Mouse (Mus musculus) cerebellum, postnatal 4 days (tissue): ENCODE data around the gene Olfr65.

Source experiments
- DNase-seq, 2 experiments: peaks; one replicate each; pipeline ENCODE4 v3.0.0; 2022; ENCODE audit warnings: low spot score in 2 of 2, mixed read lengths in 1 of 2

The Olfr65 gene

DNA sequence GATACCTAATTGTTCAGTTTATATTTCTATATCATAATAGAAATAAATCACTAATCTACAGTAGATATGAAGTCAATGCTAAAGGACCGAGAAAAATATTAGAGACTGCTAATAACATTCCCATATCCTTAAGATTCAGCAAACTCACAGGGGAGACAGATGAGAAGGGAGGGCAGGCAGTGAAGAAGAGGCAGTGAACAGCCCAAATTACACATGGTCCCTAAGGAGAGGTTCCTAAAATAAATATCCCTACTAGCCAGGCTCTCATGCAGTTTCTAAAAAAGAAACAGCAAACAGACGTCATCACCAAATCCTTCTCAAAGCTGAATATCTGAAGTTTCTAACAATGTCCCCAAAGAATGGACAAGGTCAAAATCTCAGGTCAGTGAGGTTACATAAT is at the start of gene Olfr65:
Gene Olfr65, plus strand, starts transcription at position 301 of the 400 bp plus-strand sequence.
- no peak for DNase-seq

DNA sequence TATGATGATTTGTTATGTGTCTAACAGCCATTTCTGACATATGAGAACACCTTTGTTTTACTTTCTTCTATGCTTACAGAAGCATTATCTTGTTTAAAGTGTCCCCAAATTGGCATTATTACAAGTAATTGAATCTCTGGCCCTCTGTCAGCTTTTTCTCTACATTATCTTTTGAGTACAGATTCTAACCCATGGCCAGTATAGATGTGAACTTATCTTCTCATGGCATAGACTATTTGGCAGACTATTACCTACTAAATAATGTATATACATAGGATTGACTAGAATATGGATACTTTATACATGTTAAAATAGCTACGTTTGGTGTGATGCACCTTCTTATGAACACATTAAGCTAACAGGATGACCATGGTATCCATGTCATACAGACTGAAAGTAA is 48.6 kb upstream of the Olfr65 start:
- no peak for DNase-seq

DNA sequence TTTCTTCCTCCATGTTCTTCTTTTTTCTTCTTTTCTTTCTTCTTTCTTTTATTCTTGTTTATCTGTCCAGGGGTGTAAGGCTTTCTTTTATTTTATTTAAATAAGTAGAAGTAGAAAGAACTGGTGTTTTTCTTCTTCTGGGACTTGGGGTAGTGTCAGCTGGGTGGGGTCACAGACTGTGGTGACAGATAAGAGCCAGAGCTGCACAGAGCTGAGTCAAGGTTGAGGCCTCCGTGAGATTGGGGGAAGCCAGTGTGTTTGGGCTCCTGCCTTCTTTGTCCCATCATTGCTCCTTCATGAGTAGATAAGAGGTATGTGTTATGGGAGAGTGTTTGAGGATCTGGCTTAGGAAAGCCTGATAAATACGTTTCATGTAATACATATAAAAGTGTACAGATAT is 44.2 kb upstream of the Olfr65 start:
- DNase-seq: no peak

DNA sequence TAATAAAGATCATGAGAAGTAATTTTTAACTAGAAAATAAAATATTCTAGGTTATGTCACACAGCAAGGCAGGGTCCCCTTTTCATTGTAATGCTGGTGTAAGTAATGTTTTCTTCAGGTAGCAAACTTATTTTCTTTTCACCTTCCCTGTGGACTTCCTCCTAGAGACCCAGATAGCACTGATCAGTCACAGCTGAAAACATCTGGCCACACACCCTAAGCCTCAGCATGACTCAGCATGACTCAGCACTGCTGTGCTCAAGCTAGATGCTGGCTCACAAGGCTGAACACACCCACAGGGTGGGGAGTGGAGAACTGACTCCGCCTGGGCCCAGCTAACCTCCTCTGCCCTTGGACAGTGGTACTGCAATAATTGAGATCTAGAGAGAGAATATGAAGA is 42.4 kb upstream of the Olfr65 start:
- no peak for DNase-seq

DNA sequence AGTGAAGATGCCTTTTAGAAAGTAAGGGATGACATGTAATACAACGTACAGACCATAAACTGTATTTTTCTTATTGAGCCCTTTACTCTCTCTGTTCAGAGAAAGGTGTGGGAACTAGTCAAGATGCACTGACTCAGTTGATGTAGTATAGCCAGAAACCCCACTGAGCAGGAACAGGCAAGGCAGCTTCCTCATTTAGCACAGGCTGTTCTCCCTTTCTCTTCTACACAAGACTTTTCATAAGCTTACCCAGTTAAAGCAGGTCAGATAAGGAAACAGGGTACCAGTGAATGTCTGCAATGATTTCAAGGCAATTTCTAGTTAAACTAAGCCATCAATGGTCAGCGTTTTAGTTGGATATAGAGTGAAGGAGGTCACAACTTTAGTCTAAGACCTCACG is 41.8 kb upstream of the Olfr65 start:
- no peak for DNase-seq

DNA sequence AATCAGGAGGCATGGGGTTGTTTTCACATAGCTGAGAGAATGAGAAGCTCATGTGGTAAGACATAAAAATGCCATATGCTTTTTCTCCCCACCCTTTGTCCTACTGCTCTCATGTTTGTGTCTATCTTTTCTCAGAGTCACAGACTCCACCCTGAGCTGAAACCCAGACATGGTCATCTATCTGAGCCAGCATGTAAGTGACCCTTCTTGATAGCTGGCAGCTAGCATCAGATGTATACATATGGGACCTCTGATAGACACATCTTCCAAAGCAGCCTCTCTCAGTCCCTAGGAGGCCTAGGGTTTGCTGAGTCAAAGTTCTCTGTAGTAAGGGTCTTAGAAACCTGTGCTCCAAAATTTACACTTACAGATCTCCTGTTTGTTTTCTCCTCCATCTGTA is 37.6 kb upstream of the Olfr65 start:
- no peak for DNase-seq

DNA sequence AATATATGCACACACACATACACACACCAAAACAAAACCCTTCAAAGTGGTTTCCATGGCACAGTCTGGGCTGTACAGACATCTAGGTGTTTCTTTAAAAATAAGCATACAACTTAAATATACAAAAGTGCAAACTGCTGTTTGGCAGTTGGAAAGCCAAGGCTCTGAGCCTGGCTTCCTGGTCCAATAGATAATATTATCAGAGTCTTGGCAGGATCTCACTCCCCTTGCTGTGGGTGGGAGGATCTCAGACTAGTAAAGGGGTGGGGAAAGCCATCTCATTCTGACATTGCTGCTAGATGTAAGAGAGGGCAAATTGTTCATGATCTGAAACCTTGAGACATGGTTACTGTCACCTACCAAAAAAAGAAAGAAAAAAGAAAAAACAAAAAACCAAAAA is 32.6 kb upstream of the Olfr65 start:
- no peak for DNase-seq

DNA sequence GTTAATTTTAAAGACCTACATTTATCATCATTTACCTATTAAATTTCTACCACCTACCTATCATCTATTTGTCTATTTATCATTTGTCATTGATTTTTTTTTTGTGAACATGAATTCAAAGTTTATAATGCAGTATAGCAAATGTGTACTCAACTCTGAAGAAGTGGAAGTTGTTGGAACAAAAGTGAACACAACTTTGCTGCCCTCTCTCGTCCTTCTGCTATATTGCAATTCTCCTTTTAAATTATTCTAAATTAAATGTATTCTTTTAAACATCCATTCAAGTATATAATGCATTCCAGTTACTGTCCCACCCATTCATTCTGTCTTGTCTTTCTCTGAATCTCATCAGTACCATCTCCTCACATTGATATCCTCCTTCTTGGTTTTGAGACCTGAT is 30.2 kb upstream of the Olfr65 start:
- DNase-seq: no peak

DNA sequence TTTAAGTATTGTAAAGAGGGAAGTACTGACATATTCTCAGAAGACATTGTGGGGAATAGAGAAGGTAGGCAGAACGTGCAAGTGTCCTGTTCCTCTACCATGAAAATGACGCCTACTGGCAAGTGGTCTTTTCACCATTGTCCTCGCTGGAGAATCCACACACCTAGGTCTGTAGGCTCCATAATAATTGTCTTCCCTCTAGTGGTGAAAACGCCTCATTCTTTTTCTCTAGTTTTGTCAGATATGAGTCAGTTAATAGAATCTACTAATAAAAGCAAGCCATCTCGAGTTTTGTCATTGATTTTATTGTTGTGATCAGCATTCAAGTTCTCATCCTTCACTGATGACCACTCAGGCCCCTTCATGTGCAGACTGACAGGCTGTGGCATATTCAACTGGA is 28.8 kb upstream of the Olfr65 start:
- no peak for DNase-seq

DNA sequence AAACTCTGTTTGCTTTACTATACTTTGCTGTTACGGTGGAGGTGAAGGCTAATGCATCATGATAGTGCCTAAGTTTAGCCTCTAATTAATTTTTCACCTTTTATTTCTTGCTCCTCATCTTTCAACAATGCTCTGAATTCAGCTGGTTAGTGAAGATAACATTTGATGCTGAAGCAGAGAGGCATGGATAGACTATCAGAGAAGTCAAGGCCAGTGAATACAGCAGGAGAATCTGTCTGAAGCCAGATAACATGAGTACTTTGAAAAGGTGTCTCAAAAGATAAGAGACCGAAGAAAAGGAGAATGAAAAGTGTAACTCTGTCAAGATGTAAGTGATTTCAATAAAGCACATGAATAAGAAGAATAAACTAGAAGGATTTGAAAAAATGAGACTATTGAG is 26.2 kb upstream of the Olfr65 start:
- no peak for DNase-seq

DNA sequence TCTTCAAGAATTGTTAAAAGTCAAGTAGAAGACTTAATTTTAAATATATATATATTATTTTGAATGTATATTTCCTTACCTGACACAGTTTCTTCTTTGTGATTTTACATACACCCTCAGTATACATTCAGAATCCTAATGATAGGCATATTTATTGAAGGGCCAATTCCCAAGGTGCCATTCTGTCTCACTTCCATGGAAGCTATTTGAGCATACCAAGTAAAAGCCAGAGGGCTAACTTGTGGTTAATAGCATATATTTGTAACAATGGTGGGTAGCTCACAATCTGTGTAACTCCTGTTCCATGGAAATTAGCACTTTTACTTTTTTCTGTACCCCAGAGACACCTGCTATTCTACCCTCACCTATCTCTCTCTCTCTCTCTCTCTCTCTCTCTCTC is 17.1 kb upstream of the Olfr65 start, which contains the start of gene Olfr66:
Gene Olfr66, minus strand, starts transcription at position 101 of the 400 bp plus-strand sequence.
- no peak for DNase-seq

DNA sequence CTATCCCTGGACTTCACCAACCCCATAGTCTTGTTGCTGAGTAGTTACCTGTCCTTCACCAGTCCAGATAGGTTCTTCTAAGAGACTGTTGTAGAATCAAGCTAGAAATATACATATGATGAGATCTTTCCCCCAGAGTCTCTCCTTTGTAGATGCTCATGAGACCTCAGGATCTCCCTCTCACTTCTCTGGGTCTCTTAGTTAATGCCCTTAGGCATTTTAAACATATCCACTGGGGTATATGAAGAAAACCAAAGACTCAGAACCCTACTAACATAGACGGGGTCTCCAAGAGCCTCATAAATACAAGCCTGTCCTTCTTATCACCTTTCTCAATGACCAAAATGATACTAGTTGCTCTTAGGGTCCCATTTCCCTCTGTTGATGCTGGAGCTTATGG is 8.9 kb upstream of the Olfr65 start, which contains the start of gene Olfr64:
Gene Olfr64, minus strand, starts transcription at position 101 of the 400 bp plus-strand sequence.
- no peak for DNase-seq

DNA sequence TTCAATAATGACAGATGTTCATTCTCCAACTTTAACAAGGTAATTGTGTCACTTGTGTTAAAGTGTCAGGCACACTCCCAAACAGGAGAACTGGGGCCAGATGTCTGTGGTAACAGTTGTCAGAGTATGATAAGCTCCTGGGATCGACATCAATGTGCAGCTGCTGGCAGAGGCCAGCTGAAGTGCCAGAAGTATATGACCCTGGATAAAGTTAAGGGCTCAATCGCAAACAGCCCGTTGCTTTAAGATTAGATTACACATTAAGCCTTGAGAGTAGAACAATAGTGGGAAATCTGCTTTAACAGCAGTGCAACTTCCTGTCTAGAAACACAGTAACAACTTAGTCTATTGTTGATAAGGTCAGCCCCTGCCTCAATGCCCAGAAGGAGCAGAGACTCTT is 6.8 kb downstream of the Olfr65 start:
- no peak for DNase-seq

DNA sequence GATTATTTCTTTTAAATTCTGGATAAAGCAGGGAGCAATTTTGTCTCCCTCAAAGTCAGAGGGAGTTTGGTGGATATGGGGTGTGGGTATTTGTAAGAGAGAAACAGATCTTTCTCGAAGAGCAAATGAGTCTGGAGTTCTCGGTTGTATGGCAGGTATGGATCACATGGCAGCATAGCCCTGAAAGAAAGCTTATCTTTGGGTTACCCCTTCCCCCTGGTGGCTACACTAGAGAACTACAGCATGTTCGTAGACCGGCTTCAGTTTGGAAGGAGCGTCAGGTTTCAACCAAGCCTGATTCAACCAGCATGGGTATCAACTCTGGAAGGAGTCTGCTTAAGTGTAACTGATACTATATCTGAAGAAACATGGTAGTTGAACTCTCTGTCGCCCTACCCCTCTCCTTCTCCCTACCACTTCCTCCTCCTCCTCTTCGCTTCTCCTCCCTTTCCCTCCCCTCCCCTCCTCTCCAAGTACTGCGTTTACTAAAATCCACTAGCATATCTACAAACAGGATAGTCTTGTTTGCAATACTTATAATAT is 9.8 kb downstream of the Olfr65 start:
- DNase-seq: no peak

DNA sequence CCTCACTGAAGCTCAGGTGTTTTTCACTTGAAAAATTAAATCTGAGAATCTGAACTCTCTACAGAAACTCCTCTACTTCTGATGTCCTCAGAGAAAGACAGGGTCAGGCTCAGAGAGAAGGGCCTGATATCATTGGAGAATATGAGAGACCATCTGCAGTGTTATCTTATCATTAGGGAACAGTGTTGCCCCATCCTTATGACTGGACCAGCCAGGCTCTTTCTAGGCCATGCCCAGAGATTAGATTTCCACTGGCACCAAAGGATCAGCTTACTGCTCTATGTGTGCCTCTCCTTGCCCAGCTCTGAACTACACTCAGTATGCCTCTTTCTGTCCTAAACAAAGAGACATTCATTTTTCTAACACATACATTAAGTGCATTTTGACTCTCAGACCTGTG is 12.1 kb downstream of the Olfr65 start:
- no peak for DNase-seq

DNA sequence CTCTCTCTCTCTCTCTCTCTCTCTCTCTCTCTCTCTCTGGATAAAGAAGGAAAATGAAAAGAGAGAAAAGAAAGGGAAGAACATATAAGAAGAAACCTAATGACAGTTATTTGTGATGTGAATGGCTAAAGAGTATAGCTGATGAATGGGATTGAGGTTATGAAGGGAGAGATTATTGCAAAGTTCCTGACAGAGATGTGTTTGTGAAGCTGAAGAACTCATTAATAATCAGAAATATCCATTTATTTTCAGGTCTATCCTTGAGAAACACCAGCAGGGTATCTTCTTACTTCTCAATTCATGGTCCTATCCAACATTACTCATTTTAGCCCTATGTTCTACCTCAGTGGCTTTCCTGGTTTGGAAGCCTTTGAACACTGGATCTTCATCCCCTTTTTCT is 25.2 kb downstream of the Olfr65 start, which contains the start of gene Olfr631:
Gene Olfr631, plus strand, starts transcription at position 301 of the 400 bp plus-strand sequence.
- DNase-seq: no peak

DNA sequence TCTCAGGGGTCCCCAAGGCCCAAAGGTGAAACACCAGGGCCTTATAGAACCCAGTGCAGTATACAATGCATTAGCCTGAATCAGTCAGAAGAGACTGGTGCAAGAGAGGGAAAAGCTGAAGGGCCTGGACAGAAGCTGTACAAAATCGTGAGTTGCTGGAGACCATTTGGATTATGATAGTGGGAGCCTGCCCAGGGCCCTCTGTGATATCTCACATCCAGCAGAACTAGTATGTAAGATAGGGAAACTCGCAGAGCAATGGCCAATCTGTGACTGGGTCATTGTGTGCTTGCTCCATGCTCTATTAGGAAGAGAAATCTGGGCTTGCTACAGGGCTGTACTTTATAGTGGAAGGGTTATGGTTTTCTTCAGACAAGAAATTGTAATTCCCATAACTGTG is 31.0 kb downstream of the Olfr65 start, which contains the start of gene Olfr632:
Gene Olfr632, plus strand, starts transcription at position 84 of the 400 bp plus-strand sequence.
- DNase-seq: no peak

DNA sequence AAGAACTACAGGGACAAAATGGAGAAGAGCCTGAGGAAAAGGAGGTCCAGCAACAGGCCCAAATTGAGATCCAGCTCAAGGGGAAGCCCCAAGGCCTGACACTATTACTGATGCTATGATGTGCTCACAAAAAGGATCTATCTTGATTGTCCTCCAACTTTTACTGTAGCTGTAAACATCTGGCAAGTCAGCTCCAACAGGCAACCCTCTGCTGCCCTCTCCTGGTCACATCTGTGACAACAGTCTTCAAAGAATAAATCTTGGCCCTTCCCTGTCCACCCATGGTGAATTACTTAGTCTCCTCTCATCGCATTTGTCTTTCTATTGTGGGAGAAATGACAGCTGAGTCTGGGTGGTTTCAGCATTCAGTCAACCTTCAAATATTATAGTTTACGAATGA is 39.4 kb downstream of the Olfr65 start:
- DNase-seq: no peak

DNA sequence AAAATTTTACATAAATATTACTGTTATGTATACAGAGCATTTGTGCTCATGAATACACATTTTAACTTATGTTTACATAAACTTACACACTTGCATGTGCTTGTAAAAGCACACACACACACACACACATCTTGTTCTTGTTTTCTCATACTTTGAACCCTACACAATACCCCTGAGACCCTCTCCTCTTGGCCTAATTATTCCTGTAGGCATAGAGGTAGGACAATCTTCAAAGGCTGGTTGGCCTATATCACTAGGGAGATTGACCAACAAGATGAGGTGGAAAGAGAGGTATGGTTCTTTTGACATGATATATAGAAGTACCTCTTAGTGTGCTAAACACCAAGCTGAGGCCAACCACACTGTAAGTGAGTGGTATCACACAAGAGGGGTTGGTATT is 40.9 kb downstream of the Olfr65 start, which contains the start of gene Olfr633:
Gene Olfr633, plus strand, starts transcription at position 301 of the 400 bp plus-strand sequence.
- no peak for DNase-seq
